Mouse (Mus musculus): ENCODE data around the gene Igfbp5. TPM values are rescaled to one million over a fixed set of nuclear protein-coding genes. Genes with fewer than 3 reads are reported as not detected.

Gene Igfbp5
- total RNA-seq, 2 experiments from 2014 or later, result 97.0 to 98.9 TPM

GRCm38 (mm10) chr1:72870615-72871336, 3.9 kb downstream of the Igfbp5 start:
- DNase-seq (ENCODE audit: extremely low spot score in 1 of 2, low spot score in 2 of 2), result peak; percentile 91 to 92
- intact Hi-C loops (cut with DNase I), result loop anchor here (10.0 kb wide), 1 partner anchor 664 kb away; no protein-coding TSS in a partner anchor

GRCm38 (mm10) chr1:72869681-72870614, 4.7 kb downstream of the Igfbp5 start:
- intact Hi-C loops (cut with DNase I), result loop anchor here (10.0 kb wide), 1 partner anchor 665 kb away; no protein-coding TSS in a partner anchor
- peak in 1 of 2 experiments; percentile 82 for DNase-seq (ENCODE audit: extremely low spot score in 1 of 2, low spot score in 2 of 2)

- intact Hi-C loops (cut with DNase I), result no loop called here
- no peak for DNase-seq (ENCODE audit: extremely low spot score in 1 of 2, low spot score in 2 of 2)
Observed at GRCm38 (mm10) chr1:72869275-72869674, 5.4 kb downstream of the Igfbp5 start.

DNA sequence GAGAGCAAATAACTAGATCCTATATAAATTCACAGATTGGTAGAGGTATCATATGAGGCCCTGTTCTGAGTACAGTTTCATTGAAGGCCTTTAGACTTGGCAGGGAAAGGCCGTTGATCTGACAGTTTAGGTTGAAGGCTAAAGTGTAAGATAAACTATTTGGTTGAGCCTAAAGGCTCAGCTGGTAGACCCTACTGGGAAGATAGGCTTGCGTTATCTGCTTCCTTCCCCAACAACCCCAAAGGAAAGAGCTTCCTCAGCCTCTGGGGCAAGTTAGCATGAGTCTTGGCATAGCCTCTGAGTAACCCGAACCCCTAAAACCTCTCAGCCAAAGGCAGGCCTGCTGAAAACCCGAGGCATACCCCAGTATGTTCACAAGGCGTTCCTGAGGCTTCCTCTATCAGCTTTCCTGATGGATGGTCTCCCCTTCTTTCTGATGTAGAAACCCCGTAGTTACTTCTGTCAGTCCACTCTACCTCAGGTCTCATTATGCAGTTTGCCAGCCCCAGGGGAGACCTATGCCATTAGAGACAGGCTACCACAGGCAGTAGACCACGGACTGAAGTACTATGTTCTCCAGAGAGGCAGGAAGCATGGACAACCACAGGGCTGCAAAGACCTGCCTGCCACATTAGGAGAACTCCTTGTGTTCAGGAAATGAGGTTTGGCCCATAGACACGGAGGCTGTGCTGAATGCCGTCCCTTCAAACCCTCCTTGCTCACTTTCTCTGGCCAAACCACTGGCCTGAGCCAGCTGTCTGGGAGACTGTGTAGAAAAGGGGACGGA, 6.1 kb downstream of the Igfbp5 start:
- intact Hi-C loops (cut with DNase I), result no loop called here

DNA sequence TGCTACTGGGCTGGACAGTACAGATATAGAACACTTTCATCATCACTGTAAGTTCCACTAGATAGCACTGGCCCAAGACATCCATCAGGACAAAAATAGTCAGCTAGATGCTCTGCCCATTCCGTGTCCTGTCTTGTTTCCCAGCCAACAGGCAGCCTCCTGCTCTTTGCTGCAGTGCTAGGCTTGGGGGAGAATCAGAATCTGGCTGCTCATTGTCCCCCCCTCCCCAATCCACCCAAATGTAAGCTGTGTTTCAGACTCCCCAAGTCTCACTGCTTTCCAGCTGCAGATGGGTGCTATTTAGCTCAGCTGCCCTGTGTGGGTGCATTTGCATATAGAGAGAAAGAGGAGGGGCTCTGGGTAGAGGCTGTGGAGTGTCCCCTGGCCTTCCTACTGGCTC, 7.3 kb downstream of the Igfbp5 start:
- intact Hi-C loops (cut with DNase I), result loop anchor here (2.0 kb wide), 1 partner anchor 959 kb away; no protein-coding TSS in a partner anchor
- peak in 1 of 2 experiments; percentile 16 for DNase-seq (ENCODE audit: extremely low spot score in 1 of 2, low spot score in 2 of 2)

More for the DNA sequence above, 6.1 kb downstream of the Igfbp5 start:
- no peak for DNase-seq (ENCODE audit: extremely low spot score in 1 of 2, low spot score in 2 of 2)

- DNase-seq (ENCODE audit: extremely low spot score in 1 of 2, low spot score in 2 of 2), result no peak
- intact Hi-C loops (cut with DNase I), result loop anchor here (2.0 kb wide), 1 partner anchor 960 kb away; no protein-coding TSS in a partner anchor
Observed at GRCm38 (mm10) chr1:72866417-72866816, 8.3 kb downstream of the Igfbp5 start.

DNA sequence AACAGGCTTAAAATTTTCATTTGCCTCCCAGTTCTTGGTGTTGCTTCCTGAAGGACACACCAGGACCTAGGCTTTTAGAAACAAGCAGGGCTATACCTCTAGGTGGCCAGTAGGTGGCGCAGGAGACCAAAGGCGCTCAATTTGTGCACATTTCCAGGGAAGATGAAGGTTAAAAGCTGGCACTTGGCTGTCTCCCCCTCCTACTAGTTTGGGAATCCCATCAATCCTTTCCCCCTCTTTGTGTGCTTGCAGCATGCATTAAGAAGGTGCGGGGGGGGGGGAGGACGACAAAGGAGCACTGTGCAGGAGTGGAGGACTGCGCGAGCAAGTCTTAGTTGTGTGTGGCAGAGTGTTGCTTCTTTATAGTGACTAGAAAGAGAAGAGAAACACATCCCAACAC, 8.8 kb downstream of the Igfbp5 start:
- peak; percentile 77 to 81 for DNase-seq (ENCODE audit: extremely low spot score in 1 of 2, low spot score in 2 of 2)
- intact Hi-C loops (cut with DNase I), result loop anchor here (2.0 kb wide), 1 partner anchor 961 kb away; no protein-coding TSS in a partner anchor

DNA sequence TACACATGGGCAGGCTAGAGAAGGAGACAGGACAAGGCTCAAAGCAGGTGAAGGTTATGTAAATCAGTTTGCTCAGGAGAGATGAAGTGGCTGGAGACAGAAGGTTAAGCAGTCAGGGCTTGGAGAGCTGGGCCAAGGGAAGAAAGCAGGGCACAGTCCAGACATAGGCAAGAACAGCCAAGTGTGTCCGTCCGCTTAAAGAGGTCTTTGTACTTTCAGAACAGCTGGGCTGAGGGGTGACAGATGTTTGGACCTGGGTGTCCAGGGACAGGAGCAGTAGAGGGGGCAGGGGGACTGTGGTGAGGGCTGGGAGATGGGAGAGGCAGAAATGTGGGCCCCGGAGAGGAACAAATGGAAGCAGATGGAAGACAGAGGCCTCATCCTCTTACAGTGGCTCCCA, 10.4 kb downstream of the Igfbp5 start:
- intact Hi-C loops (cut with DNase I), result no loop called here
- peak in 1 of 2 experiments; percentile 18 for DNase-seq (ENCODE audit: extremely low spot score in 1 of 2, low spot score in 2 of 2)

GRCm38 (mm10) chr1:72863692-72864091, 11.0 kb downstream of the Igfbp5 start:
- intact Hi-C loops (cut with DNase I), result no loop called here
- DNase-seq (ENCODE audit: extremely low spot score in 1 of 2, low spot score in 2 of 2), result peak in 1 of 2 experiments; percentile 17

DNA sequence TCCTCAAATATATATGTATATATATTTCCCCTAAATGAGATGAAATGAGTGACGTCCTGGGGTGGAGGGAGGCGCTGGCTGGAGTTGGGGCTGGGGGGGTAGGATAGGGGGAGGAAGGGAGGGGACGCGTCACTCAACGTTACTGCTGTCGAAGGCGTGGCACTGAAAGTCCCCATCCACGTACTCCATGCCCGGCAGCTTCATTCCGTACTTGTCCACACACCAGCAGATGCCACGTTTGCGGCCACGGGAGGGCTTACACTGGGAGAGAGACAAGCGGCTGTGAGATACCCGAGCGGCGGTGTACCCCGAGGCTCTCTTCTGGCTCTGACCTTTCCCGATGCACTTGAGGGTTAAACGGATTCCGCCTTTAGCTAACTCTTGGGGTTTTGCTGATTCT, 12.4 kb downstream of the Igfbp5 start:
- DNase-seq (ENCODE audit: extremely low spot score in 1 of 2, low spot score in 2 of 2), result peak in 1 of 2 experiments; percentile 21
- intact Hi-C loops (cut with DNase I), result no loop called here

DNA sequence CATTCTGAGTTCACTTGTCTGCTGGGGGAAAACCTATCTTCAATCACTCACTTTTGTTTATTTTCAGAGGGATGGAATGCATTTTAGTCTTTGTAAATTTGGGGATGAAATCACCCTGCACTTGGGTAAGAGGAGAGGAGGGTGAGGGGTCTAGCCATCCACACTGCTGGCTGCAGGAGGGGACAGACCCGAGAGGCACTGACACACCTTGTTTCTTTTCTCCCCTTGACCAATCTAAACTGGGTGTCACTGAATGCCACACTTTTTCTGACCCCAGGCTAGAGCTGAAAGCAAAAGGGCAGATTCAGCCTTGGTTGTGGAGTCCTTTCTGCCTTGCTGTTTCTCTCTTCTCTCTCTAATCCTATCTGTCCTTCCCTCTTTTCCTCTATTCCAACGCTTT, 13.0 kb downstream of the Igfbp5 start:
- DNase-seq (ENCODE audit: extremely low spot score in 1 of 2, low spot score in 2 of 2), result no peak
- intact Hi-C loops (cut with DNase I), result no loop called here

GRCm38 (mm10) chr1:72860502-72860901, 14.2 kb downstream of the Igfbp5 start:
- DNase-seq (ENCODE audit: extremely low spot score in 1 of 2, low spot score in 2 of 2), result no peak

GRCm38 (mm10) chr1:72859963-72860362, 14.7 kb downstream of the Igfbp5 start:
- intact Hi-C loops (cut with DNase I), result no loop called here
- DNase-seq (ENCODE audit: extremely low spot score in 1 of 2, low spot score in 2 of 2), result peak in 1 of 2 experiments; percentile 17

More at GRCm38 (mm10) chr1:72860502-72860901, 14.2 kb downstream of the Igfbp5 start:
- intact Hi-C loops (cut with DNase I), result no loop called here

GRCm38 (mm10) chr1:72858874-72859273, 15.8 kb downstream of the Igfbp5 start:
- DNase-seq (ENCODE audit: extremely low spot score in 1 of 2, low spot score in 2 of 2), result peak in 1 of 2 experiments; percentile 33
- intact Hi-C loops (cut with DNase I), result no loop called here

GRCm38 (mm10) chr1:72858286-72858685, 16.4 kb downstream of the Igfbp5 start:
- intact Hi-C loops (cut with DNase I), result no loop called here
- peak in 1 of 2 experiments; percentile 13 for DNase-seq (ENCODE audit: extremely low spot score in 1 of 2, low spot score in 2 of 2)

DNA sequence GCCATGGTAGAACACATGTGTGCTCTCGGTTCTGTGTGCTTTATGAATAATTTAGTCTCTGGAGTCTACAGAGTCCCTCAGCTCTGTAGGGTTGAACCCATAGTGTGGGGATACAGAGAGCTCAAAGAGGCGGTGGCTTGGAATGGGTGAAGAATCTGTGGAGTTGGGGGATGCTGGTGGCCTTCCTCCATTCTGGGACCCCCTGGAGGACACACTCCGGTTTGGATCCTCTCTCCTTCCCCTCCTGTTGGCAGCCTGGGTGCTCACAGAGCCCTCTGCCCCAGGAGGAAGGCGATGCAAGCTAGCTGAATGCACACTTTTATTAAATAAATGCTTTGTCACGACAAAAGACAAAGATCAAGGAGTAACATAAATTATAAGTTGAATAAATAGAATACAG, 17.1 kb downstream of the Igfbp5 start:
- peak in 1 of 2 experiments; percentile 14 for DNase-seq (ENCODE audit: extremely low spot score in 1 of 2, low spot score in 2 of 2)
- intact Hi-C loops (cut with DNase I), result no loop called here

GRCm38 (mm10) chr1:72857142-72857541, 17.5 kb downstream of the Igfbp5 start:
- peak in 1 of 2 experiments; percentile 14 for DNase-seq (ENCODE audit: extremely low spot score in 1 of 2, low spot score in 2 of 2)
- intact Hi-C loops (cut with DNase I), result no loop called here

- DNase-seq (ENCODE audit: extremely low spot score in 1 of 2, low spot score in 2 of 2), result no peak
- intact Hi-C loops (cut with DNase I), result no loop called here
Observed at GRCm38 (mm10) chr1:72856209-72856909, 18.3 kb downstream of the Igfbp5 start.
